Mouse (Mus musculus) liver, embryonic 14.5 days (tissue): ENCODE results near the gene H2-Eb2. TPM values are rescaled to one million over a fixed set of nuclear protein-coding genes. Genes with fewer than 3 reads are reported as not detected.

Experiments
- ATAC-seq: fragments of 200-750 bp; cut with Nextera tagmentation; 2 replicates; pipeline ENCODE4 v1.8.0; 2017; ENCODE audit warnings: moderate number of reproducible peaks, mild to moderate bottlenecking, moderate library complexity; ENCODE audit not compliant: insufficient read depth
- DNase-seq, 3 experiments: peaks; one replicate each; pipeline ENCODE4 v3.0.0-alpha.2; 2012 to 2013; ENCODE audit warnings: low read depth in 3 of 3, low spot score in 3 of 3
- H3K27ac ChIP-seq: fragments of 300-500 bp; sonication (generic); 2 replicates; pipeline ENCODE4 v1.5.1; 2014; ENCODE audit warnings: moderate library complexity, mild to moderate bottlenecking, control low read depth, inconsistent platforms
- H3K27me3 ChIP-seq: fragments of 300-500 bp; sonication (generic); 2 replicates; pipeline ENCODE4 v1.6.1; 2014; ENCODE audit warnings: mild to moderate bottlenecking, low read length, moderate library complexity; ENCODE audit not compliant: control insufficient read depth, insufficient read depth
- H3K36me3 ChIP-seq: fragments of 300-500 bp; sonication (generic); replicated peaks from 2 replicates; pipeline ENCODE4 v1.6.1; 2014; ENCODE audit warnings: low read depth; ENCODE audit not compliant: control insufficient read depth, insufficient read depth
- H3K4me1 ChIP-seq, 2 experiments: fragments of 200-500 bp in 1 of 2; fragments of 300-500 bp in 1 of 2; sonication (generic) in 1 of 2; replicated peaks; 2 replicates each; pipeline ENCODE4 v1.6.1; 2012 to 2014; ENCODE audit warnings: antibody characterized with exemption in 1 of 2, inconsistent platforms in 1 of 2, low read length in 1 of 2; ENCODE audit not compliant: control insufficient read depth in 2 of 2, insufficient read depth in 2 of 2
- H3K4me2 ChIP-seq: fragments of 300-500 bp; sonication (generic); 2 replicates; pipeline ENCODE4 v1.6.1; 2014; ENCODE audit warnings: low read depth, mild to moderate bottlenecking, control low read depth, moderate library complexity
- H3K4me3 ChIP-seq, 2 experiments: fragments of 200-500 bp in 1 of 2; fragments of 300-500 bp in 1 of 2; sonication (generic) in 1 of 2; 2 replicates each; pipeline ENCODE4 v1.5.1; 2012 to 2014; ENCODE audit warnings: low read depth in 2 of 2, low read length in 2 of 2, mild to moderate bottlenecking in 2 of 2, control low read depth in 1 of 2, inconsistent platforms in 1 of 2, moderate library complexity in 1 of 2; ENCODE audit not compliant: insufficient read depth in 1 of 2
- H3K9ac ChIP-seq: fragments of 300-500 bp; sonication (generic); replicated peaks from 2 replicates; pipeline ENCODE4 v1.6.1; 2014; ENCODE audit warnings: mild to moderate bottlenecking, control low read depth, moderate library complexity
- H3K9me3 ChIP-seq: fragments of 300-500 bp; sonication (generic); 2 replicates; pipeline ENCODE4 v1.6.1; 2016; ENCODE audit warnings: low read length, mixed read lengths; ENCODE audit not compliant: control insufficient read depth
- CTCF ChIP-seq: IDR thresholded peaks from 2 replicates; pipeline ENCODE4 v1.5.1; 2016; ENCODE audit warnings: antibody characterized with exemption, low read depth, control low read depth
- EP300 ChIP-seq: IDR thresholded peaks from 2 replicates; pipeline ENCODE4 v1.6.1; 2016; ENCODE audit warnings: antibody characterized with exemption, low read depth
- WGBS: fragments of 180-500 bp; shearing (Covaris S2); extraction: QIAGEN DNeasy Blood & Tissue Kit; methylation state at CpG from one replicate; pipeline ENCODE4 v1.1.7; 2014; ENCODE audit not compliant: insufficient replicate concordance; 5-methylcytosine and 5-hydroxymethylcytosine counted together
- polyA plus RNA-seq, 2 experiments: library from polyadenylated mRNA; depleted of rRNA in 1 of 2; stranded (reverse) in 1 of 2; unstranded in 1 of 2; fragments of >200 nt; fragmentation: Nextera tagmentation in 1 of 2; extraction: Ambion mirVana in 1 of 2; gene quantifications; 2 replicates each; pipeline versions ENCODE4 v1.2.1 to v1.2.3; 2012 to 2014

Gene H2-Eb2
- polyA plus RNA-seq, 2 experiments: not detected

DNA sequence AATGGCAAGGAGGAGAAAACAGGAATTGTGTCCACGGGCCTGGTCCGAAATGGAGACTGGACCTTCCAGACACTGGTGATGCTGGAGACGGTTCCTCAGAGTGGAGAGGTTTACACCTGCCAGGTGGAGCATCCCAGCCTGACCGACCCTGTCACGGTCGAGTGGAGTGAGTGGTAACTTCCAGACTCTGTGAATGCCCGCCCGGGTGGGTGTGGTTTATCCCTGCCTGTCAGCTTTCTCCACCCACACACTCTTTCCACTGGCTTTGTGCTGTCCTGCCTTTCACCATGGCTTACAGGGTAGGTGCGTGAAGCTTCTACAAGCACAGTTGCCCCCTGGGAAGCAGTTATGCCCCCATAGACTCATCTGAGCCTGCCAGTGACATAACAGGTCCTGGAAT lies 11.2 kb upstream of the H2-Eb2 start:
- Histone ChIP-seq H3K27ac (no peak overlapping the region), H3K4me1 (0 out of 4 replicates have a peak, but pooled peaks cover 0 to 2% of the 10 kb centered on the region in 2 experiments), H3K4me2 (no peak overlapping the region), H3K9me3 (no peaks in the 10 kb centered on the region), H3K4me3 (no peak overlapping the region), H3K36me3 (no peaks in the 10 kb centered on the region), H3K27me3 (no peaks in the 10 kb centered on the region), H3K9ac (no peak overlapping the region)
- no peak for DNase-seq
- no peak for ATAC-seq
- WGBS: 56% methylated on average over 9 of the region's 9 CpGs
- TF ChIP-seq CTCF (no peak), EP300 (no peak)

DNA sequence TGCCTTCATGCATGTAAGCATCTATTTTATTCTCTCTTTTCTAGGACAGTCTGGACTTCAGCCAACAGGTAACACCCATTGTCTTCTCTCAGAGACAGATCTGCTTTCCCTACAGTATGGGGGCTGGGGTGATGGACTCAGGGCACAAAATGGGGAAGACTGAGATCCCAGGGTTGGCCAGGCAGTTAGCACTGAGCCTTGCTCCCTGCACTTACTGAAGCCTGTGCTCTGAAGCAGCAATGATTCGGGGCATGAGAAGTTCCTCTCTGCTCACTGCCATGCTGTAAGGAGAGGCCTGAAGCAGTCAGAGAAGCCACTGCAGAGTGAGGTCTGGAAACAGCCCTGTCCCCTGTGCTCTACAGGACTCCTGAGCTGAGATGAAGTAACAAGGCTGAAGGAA lies 10.0 kb upstream of the H2-Eb2 start:
- DNase-seq (no peak), ATAC-seq (no peak)
- H3K4me3 ChIP-seq: no peak overlapping the region
- no peak overlapping the region for H3K4me2 ChIP-seq
- H3K9ac ChIP-seq: no peak overlapping the region
- H3K36me3 ChIP-seq: no peaks in the 10 kb centered on the region
- 48% methylated on average over 1 of the region's 1 CpGs for WGBS
- H3K27me3 ChIP-seq: no peaks in the 10 kb centered on the region
- no peaks in the 10 kb centered on the region for H3K9me3 ChIP-seq
- no peak overlapping the region for H3K27ac ChIP-seq
- no peak for TF ChIP-seq EP300
- no peak for TF ChIP-seq CTCF
- no peaks in the 10 kb centered on the region for H3K4me1 ChIP-seq

- ATAC-seq (no peak), DNase-seq (no peak)
- Histone ChIP-seq H3K27me3 (no peaks in the 10 kb centered on the region), H3K4me2 (no peak overlapping the region), H3K9ac (no peak overlapping the region), H3K4me3 (no peak overlapping the region), H3K27ac (no peak overlapping the region), H3K4me1 (no peaks in the 10 kb centered on the region), H3K9me3 (no peaks in the 10 kb centered on the region), H3K36me3 (no peaks in the 10 kb centered on the region)
- 46% methylated on average over 2 of the region's 2 CpGs for WGBS
- TF ChIP-seq CTCF (no peak), EP300 (no peak)
Measured at GRCm38 (mm10) chr17:34316697-34317096, 8.8 kb upstream of the H2-Eb2 start.

GRCm38 (mm10) chr17:34317275-34317674 lies 8.2 kb upstream of the H2-Eb2 start:
- H3K4me2 ChIP-seq: no peak overlapping the region
- TF ChIP-seq EP300 (no peak), CTCF (no peak)
- no peak overlapping the region for H3K4me3 ChIP-seq
- WGBS: 11% methylated on average over 2 of the region's 2 CpGs
- DNase-seq (no peak), ATAC-seq (no peak)
- H3K9ac ChIP-seq: no peak overlapping the region
- no peak overlapping the region for H3K27ac ChIP-seq
- H3K36me3 ChIP-seq: no peaks in the 10 kb centered on the region
- H3K9me3 ChIP-seq: no peaks in the 10 kb centered on the region
- H3K27me3 ChIP-seq: no peaks in the 10 kb centered on the region
- no peaks in the 10 kb centered on the region for H3K4me1 ChIP-seq

- no peak for TF ChIP-seq CTCF
- TF ChIP-seq EP300: no peak
- ATAC-seq: no peak
- H3K4me1 ChIP-seq: peaks cover 0 to 4% of the 10 kb centered on the region in 2 experiments; a peak in 1 of 4 replicates
- 45% methylated on average over 3 of the region's 3 CpGs for WGBS
- no peak overlapping the region for H3K9ac ChIP-seq
- H3K4me2 ChIP-seq: no peak overlapping the region
- no peaks in the 10 kb centered on the region for H3K27me3 ChIP-seq
- H3K27ac ChIP-seq: no peak overlapping the region
- H3K4me3 ChIP-seq: no peak overlapping the region
- no peaks in the 10 kb centered on the region for H3K36me3 ChIP-seq
- DNase-seq: no peak
- no peaks in the 10 kb centered on the region for H3K9me3 ChIP-seq
Measured at GRCm38 (mm10) chr17:34326373-34326772, 908 bp downstream of the H2-Eb2 start.

DNA sequence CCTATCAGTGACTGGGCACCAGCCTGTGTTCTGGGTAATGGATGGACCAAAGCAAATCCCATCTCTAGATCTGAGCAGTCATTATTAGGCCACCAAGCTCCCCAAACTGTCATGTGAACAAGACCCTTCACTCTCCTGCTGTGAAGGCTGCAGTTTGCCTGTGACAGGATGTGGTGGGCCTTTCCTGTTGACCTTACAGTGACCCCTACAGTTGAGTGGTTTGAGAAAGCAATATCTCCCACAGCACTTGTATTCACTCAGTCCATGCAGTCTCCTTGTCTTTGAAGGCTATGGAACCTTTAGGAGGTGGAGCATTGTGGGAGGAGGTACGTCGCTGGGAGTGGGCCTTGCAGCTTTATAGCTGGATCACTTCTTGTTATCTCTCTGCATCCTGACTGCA lies 4.3 kb downstream of the H2-Eb2 start:
- WGBS: 13% methylated on average over 2 of the region's 2 CpGs
- Histone ChIP-seq H3K36me3 (no peaks in the 10 kb centered on the region), H3K9me3 (no peaks in the 10 kb centered on the region), H3K4me2 (no peak overlapping the region), H3K27me3 (no peaks in the 10 kb centered on the region), H3K27ac (no peak overlapping the region), H3K4me1 (peaks cover 0 to 4% of the 10 kb centered on the region in 2 experiments; a peak in 1 of 4 replicates), H3K4me3 (no peak overlapping the region), H3K9ac (no peak overlapping the region)
- no peak for DNase-seq
- TF ChIP-seq EP300 (no peak), CTCF (no peak)
- no peak for ATAC-seq
